Mouse (Mus musculus) hindlimb bud, embryonic 11.5 days (tissue): ENCODE results near the gene Erc1.

Source experiments
- DNase-seq: peaks from one replicate; pipeline ENCODE4 v3.0.0-alpha.2; 2012; ENCODE audit warnings: low read depth, low spot score; ENCODE audit errors: extremely low spot score

Gene Erc1

DNA sequence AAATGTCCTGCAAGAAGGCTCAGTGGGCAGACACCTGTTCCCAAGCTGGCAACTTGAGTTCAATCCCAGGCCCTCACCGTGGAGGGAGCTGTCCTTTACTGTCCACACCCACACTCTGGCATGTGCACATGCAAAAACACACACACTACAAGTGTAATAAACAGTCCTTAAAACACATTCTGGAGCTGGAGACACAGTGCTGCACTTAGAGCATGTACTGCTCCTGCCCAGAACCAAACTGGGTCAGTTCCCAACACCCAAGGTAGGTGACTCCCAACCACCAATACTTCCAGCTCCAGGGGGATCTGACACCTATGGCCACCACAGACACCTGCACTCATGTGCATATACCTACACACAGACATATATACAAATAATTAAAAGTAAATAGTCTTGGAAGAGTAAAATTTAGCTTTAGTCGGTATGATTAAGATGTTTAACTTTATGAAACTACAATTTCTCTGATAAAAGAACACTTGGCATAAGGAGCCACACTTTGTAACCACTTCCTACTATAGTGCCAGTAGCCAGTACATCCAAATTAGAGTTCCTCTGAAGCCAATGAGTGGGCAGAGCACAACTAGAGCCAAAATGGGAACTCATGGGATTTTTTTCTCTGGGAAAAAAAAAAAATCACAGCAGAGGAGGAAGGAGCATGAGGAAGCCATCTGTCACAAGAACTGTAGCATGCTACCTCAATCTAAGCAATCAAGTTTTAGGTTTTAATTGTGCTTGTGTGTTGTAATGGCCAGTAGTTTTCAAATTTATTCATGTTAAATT lies 39.1 kb downstream of the Erc1 start:
- DNase-seq = no peak

DNA sequence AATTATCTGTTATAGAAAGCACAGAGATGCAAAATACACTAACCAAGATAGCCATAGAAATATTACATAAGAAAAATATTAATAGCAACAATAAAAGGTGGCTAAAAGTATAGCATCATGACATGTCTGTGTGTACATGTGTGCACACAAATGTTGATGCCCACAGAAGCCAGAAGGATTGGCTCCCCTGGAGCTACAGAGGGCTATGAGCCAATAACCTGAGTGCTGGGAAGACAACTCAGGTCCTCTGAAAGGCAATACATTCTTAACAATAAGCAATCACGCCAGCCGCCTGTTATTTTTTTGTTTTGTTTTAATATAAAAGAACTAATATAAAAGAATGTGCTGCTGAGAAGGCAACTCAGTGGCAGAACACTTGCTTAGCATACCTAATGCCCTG lies 44.7 kb downstream of the Erc1 start:
- no peak for DNase-seq

DNA sequence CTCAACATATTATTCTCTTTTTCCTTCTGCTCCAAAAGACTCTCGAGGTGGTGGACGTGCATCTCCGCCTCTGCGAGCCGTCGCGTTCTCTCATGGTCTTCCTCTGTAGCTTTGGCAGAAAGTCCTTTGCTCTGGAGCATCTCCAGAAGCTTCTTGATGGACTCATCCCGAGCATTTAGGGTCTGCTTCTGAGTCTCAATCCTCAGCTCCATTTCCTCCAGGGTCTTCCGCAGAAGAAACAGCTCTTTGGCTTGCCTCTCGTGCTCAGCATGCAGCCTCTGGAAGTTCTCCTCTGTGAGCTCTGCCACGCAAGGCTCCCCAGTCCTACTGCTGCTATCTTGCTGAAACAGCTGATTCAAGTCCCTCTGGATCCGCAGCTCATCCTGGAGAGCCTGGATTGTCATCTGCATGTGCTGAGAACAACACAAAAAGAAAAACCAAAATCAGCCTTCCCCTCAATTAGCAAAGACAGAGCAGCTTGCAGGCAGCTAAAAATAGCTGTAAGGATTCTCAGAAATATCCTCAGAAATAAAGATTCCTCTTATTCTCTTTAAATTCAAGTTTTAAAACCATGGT lies 51.0 kb downstream of the Erc1 start:
- no peak for DNase-seq

DNA sequence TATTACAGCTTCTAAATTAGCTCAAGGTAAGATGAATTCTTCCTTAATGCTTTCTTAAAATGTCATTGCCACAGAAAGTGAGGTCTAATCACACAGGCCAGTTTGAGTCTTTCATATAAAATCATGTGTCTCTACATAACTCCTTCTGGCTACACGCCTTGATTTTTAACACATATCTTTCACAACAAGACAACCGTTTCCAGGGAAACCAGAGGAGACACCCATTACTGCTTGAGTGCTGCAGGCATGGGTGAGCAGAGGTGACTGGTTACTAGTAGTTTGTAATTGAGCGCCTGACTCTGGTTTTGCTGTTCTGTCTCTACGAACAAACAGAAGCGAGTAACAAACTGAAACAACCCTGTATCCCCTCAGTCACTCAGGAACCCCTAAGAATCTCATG lies 51.7 kb downstream of the Erc1 start:
- DNase-seq = no peak

DNA sequence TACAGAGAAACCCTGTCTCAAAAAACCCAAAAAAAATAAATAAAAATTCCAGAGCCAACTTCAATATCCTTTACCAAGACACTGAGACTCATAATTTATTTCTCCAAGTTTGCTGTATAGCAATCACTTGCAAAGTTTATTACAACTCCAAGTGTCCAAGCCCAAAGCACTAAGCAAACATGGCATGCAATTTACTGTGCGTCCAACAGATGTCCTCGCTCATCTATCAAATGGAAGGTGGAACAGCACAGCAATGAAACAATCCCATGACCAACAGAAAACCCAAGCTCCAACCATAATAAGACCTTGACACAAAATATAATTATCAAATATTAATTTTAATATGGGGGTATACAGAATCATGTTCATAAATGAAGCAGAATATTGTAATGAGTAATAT lies 55.4 kb downstream of the Erc1 start:
- DNase-seq = peak; percentile 35

DNA sequence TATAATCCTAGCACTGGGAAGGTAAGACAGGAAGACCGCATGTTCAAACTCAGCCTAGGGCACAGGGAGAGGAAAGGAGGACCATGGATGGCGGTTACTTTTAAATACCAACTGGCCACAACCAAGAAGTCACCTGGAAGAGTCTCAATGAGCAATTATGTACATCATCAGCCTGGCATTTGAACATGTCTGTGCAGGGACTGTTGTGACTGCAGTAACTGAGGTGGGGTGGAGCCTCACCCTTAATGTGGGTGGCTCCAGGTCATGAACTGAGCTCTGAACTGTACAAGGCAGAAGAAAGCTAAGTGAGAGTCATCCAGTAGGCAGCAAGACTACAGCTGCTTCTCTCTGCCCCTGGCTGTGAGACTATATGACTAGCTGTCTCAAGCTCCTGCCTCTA lies 65.6 kb downstream of the Erc1 start:
- no peak for DNase-seq

DNA sequence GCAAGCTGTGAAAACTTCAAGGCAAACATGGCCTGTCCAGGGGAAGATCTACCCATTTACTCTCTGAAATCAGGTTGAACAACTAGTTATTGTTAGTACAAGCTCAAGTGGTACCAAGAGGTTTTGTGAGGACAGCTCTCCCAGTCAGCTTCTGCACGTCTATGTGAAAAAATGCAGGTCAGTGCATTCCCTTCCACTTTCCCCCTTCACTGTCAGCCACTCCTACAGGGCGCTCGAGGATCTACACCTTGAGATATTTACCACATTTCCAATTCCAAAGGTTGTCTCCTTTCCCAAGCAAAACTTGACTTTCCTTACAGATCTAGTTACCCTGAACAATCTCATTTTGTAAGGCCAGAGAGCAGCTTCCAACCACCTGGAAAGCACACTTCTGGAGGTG lies 66.9 kb downstream of the Erc1 start:
- DNase-seq = no peak

DNA sequence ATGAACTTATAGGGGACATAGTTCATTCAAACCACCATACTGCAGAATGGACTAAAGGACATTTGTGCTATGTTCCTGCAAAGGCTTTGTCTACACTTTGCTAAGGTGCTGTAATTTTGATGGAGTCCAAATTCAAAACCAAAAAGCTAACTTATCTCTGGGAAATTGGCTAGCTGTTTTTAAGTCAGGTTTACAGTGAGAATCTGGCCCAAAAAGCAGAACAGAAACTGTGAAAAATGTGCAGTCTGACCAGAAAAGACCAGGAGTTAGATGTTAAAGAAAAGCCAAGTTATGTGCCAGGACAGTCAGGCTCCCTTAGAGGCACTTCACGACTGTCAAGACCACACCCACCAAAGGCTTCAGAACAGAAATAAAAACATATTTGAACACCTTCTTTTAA lies 79.2 kb downstream of the Erc1 start:
- DNase-seq = no peak

DNA sequence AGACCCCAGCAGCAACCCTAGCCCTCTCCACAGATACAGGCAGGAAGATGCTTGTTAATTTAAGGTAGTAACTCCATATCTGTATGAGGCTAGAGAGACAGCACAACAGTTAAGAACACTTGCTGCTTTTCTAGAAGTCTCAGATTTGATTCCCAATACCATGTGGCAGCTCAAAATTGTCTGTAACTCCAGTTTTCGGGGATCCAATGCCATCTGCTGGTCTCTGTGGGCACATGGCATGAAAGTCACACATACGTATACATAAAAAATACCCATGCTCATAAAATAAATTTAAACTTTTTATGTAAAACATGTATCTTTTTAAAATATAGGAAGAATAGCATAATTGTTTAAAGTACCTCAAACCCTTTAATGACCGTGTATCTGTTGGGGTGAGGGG lies 83.6 kb downstream of the Erc1 start:
- no peak for DNase-seq

DNA sequence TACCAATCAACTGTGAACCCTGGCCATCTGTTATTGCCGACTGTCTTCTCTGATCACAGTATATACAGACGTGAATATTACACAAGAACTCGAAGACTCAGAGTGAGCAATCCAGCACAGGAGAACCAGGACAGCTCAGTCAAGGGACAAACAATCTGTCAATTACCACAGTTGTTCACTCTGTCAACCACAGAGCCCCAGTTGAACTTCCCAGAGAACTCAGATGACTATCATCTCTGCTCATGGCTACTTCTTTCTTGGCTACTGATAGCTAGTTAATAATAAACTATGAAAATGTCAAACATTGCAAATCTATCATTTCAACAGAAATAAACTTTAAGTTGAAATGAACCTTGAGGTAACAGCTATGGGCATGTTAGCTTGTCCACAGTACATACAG lies 88.1 kb downstream of the Erc1 start:
- no peak for DNase-seq

DNA sequence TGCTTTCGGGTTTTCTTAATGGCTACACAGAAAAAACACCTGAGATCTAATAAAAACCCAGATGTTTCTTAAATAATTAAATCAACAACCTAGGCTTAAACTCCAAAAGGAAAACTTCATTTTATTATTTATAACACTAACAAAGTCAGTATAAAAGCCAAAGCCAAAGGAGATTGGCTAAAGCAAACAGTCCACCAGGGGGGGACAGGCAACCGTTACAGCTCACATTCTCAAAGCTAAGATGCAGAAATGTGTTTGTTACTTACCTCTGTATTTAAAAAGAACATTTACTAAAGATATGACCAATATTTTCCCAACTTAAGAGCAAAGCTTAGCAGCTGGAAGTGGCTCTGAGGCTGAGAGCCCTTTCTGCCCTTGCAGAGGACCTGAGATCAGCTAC lies 89.5 kb downstream of the Erc1 start:
- no peak for DNase-seq

DNA sequence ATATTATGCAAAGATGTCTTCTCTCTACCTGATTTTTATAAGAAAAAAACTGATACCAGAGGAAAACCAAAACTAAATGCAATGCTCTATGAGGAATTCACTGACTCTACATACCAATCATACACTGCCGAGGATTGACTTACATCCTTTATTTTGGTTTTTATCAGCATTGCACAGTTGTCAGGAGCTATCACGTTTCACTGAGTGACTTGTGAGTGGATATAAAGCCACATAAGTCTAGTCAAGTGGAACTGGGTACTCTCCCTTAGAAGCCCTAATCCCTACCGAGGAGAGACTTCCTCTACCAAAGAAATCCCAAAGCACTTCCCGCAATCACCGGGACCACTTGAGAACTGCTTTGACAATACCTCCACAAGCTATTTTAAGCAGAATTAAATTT lies 90.2 kb downstream of the Erc1 start:
- no peak for DNase-seq

DNA sequence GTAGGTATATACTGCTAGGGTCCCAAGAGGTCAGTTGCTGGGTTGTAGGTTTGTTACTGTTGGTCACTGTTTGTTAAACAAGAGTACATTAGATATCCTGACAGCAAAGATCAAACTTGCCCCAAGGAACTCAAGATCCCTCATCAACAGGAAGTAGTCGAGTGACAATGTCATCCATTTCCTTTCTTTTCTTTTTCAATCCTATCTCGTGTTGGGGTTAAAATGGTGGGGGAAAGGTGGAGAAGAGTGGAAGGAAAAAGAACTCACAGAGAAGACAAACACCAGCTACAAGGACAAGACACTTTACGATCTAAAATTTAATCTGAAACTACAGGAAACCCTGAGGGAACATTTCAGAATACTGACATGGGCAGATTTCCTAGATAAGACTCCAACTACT lies 92.1 kb downstream of the Erc1 start:
- no peak for DNase-seq

DNA sequence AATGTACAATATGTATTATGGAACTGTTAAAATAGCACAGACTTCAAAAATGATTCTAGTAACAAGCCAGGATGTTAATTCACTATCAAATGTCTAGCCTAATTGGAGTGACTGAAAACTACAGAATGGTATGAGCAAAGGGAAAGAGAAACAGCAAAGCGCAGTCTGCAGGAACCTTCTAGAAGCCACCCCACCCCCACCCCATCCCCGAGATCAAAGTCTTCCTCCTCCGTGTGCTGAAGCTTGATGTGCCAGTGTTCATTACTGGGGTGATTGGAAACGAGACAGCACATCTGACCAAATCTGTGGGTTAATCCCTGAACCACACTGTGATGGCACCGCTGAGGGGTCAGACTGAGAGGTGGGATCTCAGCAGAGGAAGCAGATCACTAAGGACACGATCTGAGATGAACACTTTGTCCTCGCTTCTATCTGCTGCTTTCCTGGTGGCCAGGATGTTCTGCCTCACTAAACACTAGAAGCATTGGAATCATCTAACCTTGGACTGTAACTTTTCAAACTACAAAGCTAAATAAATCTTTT lies 98.8 kb downstream of the Erc1 start:
- no peak for DNase-seq

DNA sequence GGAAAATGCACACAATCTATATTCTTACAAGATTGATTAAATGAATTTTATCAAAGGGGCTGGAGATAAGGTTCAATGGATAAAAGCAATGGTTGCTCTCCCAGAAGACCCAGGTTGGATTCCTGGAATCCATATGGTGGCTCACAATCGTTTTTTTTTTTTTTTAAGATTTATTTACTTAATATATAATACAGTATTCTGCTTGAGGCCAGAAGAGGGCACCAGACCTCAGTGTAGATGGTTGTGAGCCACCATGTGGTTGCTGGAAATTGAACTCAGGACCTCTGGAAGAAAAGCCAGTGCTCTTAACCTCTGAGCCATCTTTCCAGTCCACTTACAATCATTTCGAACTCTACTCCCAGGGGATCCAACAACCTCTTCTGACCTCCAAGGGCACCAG lies 106.1 kb downstream of the Erc1 start:
- no peak for DNase-seq

DNA sequence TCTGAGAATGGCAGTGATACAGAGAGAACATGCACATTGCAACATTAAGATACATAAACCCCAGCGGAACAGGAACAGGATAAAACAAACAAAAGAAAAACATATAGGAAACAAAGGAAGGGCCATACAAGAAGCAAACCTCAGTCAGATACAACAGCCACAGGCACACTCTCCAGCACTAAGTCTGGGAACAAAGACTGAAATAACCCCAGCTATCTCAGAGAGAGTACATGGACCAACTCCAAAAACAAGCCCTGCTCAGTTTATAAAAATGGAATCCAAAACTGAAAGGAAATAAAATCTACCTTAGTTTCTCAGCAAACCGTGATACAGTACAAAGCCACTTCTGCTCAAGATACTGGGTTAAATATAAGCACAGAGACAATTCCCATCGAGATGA lies 107.4 kb downstream of the Erc1 start:
- DNase-seq = no peak

DNA sequence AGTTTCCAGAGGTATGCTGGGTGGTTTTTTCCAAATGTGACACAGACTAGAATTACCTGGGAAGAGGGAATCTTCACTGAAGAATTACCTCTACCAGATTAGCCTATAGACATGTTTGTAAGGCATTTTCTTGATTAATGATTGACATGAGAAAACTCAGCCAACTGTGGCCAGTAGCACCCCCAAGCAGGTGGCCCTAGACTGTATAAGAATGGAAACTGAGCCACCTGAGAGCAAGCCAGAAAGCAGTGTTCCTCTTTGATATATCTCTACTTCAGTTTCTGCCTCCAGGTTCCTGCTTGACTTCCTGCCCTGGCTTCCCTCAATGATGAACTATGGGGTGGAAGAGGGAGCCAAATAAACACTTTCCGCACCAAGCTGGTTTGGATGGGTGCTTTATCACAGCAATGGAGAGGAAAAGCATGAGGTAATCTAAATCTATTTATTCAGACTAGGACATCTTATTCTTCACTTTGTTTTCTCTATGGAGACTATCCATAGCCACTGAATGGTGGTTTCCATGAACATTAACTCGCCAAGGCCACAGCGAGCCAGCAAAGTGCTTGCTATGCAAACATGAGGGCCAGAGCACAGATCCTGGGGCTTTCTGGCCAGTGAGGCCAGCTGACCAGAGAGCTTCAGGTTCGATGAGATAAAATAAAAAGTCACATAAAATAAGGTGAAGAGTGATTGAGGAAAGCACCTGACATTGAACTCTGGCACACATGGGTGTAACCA lies 109.2 kb downstream of the Erc1 start:
- DNase-seq = no peak

DNA sequence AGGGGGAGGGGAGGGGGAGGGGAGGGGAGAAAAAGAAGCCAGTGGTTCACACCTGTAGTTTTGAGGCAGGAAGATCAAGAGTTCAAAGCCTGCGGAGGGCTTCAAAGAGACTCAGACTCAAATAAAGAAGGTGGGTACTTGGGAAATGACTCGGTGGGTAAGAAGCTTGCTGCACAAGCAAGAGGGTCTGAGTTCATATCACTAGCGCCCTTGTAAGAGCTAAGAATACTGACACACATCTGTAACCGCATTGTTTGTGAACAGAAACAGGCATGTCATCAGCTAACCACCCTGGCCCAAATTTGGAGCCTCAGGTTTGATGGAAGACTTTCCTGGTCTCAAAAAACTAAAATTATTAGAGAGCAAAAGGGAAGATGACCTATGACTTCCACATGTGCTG lies 110.3 kb downstream of the Erc1 start:
- no peak for DNase-seq

DNA sequence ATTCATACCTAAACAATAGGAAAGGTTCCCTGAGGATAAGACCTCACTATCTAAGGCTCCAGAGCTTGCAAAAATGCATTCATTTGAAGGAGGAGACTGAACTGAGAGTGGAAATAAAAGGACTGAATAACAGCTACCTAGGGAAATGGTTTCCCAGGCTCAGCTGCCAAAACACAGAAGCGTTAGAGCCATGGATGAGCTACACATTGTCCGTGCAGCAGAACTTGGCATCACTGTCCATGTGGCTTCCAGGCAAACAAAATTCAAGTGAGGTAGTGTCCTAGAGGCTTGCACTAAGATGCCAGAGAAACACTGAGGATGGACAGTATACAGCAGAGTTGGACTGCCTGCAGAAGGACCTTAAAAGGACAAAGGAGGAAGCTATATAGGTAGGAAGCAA lies 112.0 kb downstream of the Erc1 start:
- no peak for DNase-seq

DNA sequence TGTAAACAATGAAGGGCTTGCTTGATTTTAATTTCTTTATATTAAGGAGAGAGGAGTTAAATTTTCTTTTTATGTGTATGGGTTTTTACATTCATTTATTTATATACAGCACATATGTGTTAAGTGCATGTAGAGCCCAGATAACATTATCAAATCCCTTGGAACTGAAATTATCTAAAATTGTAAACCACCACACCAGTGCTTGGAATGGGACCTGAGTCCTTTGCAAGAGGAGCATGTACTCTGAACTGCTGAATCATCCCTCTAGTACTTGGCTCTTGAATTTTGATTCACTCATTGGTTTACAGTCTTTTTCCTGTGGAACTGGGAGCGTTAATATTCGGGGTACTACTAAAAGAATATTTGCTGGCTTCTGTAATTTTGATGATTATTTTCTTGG lies 116.8 kb downstream of the Erc1 start:
- DNase-seq = no peak

DNA sequence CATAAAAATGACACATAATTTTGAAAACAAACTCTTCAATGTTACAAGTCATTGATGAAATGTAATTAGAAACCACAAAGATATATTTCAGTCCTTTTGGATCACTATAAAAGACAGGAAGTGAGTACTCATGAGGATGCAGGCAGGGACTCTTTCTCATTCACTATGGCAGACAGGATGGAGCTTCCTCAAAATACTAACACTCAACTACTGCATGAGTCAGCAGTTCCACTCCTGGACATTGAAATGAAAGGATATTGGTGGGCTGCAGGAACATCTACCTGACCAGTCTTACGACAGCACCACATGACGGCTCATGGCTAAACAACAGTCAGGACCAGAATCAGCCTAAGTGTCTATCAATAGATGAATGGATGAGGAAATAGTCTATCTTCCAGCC lies 132.7 kb downstream of the Erc1 start:
- DNase-seq = no peak

DNA sequence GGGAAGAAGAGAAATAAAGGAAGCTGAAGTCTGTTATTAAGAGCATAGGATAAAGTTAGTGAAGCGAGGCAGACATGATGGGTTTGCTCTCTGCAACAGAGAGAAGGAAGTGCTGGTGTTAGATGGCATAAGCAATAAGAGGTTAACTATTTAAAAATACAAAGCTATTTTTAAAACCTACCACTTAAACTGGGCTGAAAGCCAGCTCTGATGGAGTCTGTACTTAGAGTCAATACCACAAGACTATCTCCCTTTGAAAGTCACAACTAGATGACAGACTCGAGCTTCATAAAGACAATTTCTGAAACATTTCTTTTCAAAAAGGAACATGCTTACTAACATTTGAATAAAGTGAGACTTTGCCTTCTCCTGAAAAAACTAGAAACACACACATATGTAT lies 134.0 kb downstream of the Erc1 start:
- DNase-seq = no peak
